Mouse (Mus musculus) layer of hippocampus, adult 9-10 months (tissue): ENCODE results near the gene Crabp1.

Source experiments
- DNase-seq: peaks from one replicate; pipeline ENCODE4 v3.0.0; 2022; ENCODE audit warnings: low spot score

Gene Crabp1

DNA sequence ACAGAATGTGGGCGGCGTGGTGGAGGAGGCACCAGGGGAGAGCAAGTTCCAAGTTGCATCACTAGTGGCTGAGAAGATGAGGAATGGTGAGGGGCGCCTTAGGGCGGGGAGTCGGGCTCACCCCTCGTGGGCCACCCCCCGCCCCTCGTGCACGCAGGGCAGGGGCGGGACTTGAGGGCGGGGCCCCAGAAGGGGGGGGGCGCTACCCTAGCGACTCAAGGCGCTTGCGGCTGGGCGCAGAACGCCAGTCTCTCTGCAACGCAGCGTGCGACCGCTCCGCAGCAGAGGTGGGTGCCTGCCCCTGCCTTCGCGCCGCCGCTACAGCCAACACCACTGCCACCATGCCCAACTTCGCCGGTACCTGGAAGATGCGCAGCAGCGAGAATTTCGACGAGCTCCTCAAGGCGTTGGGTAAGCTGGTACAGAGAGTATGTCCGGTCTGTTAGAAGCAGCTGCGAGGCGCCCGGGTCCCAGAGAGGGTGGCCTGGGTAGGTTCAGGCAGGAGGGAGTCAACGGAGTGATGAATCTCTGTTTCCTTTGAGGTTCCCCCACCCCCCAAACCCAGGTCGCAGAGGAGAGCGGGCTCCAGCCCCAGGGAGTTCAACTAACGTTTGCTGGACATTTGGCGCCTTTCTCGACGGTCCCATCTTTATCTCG lies at the start of gene Crabp1:
Gene Crabp1 (plus strand): TSS at position 188 of the 657 bp plus-strand sequence.
- DNase-seq: no peak

GRCm38 (mm10) chr9:54715776-54716175 lies 48.8 kb upstream of the Crabp1 start:
- DNase-seq: no peak

- DNase-seq: no peak
These were observed 47.0 kb upstream of the Crabp1 start for GRCm38 (mm10) chr9:54717527-54717926.

DNA sequence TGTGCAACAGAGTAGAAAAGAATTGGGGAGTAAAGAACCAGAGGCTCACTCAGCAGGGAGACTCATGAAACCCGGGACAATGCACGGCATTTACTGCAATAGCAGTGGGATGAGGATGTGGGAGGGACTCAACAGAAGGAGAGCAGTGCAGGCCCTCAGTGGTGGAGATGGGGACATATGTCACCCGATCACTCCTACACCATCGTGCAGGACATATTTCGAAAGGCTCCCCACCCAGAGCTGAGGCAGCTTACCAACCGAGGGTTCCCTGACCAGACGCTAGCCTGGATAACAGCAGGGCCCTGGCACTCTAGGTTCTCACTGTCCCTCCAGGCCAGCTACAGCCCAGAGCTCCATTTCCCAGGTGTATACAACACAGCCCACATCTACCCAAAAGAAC lies 42.4 kb upstream of the Crabp1 start:
- no peak for DNase-seq

GRCm38 (mm10) chr9:54722596-54722995 lies 42.0 kb upstream of the Crabp1 start:
- no peak for DNase-seq

- no peak for DNase-seq
These were observed 38.2 kb upstream of the Crabp1 start for GRCm38 (mm10) chr9:54726315-54726714.

DNA sequence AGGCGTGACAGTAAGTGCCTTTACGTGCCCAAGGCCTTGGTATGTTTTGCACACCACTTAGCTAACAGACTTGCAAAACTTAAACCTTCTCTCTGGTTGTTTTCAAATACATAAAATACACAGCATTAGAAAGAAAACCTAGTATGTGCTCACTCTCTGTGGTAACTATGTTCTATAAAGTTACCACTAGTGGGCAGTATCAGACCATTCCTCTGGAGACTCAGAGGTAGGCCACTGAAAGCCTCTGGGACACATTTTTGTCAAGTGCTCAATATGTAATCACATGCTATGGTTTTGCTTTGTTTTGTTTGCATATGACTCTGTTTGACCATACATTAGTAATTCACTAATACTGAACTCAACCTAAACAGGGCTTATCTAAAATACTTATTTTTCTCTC lies 32.4 kb upstream of the Crabp1 start:
- no peak for DNase-seq

DNA sequence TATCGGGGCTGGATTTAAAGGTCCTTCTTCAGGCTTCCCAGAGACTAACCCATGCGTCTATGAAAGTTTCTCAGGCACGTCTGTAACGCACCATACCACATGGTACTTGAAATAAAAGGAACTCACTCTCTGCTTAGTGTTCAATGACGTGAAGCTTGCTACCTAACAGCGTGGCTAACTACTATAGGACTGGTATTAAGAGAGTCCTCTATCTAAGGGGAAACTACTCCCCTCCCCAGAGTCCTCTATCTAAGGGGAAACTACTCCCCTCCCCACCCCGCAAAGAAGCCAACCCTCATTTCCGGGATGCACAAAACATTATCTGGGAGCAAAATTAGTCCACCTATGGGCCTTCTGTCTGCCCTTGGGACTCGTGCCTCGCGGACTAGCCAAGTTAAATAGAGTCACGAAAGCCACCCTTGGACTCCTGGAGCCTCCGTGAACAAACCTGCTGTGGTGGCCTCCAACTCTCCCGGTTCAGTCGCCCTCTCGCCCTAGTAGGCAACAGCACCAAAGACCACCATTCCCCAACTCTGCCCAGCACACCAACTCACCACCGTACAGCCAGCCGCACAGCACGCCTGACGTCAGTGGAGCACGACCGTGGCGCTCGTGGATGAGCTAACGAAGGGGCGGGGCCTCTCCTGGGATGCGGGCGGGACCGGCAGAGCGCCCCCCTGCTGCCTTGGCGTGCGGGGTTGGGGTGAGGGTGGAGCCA lies 30.5 kb upstream of the Crabp1 start, which contains the start of gene Wdr61:
Gene Wdr61 (minus strand): TSS at position 599 of the 718 bp plus-strand sequence.
- DNase-seq: peak; percentile 94

DNA sequence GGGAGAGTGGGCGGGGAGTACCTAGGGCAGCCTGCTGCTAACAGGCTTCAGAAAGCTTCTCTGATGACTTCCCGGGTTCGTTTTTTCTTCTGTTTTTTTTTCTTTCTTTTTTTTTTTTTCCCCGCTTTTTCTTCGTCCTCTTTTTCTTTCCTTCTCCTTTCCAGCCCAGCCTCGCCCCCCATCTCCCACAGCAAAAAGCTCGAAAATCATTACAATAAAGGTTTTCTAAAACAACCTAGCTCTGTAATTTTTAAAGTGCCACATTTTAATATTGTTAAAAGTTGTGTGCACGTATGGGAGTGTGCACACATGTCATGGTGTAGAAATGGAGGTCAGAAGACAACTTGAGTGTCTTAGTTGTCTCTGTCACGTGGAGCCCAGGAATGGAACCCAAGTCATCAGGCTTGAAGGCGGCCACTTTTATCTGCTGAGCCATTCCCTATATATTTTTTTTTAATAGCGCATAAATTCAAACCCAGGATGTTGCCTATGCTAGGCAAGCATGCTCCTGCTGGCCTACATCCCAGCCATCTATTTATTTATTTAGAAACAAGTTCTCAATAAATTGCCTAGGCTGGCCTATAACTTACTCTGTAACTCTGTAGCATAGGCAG lies 29.8 kb upstream of the Crabp1 start:
- DNase-seq: no peak

DNA sequence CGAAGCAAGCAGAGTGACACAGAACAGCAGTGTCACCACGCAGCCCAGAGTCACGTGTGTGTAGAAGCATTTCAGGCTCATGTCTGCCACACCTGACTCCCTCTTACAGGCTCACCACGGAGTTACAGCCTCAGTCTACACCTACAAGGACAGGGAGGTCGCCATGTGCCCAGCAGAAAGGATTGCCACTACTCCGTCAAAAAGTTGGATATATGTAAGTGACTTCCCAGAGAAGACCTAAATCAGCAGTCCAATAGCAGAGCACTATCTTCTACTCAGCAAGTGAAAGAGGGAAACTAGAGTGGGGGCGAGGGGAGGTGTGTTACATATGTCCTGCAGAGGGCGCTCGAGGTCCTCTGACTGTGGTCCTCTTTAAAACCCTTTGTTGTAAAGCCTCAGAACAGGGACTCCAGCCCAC lies 28.3 kb upstream of the Crabp1 start:
- no peak for DNase-seq

DNA sequence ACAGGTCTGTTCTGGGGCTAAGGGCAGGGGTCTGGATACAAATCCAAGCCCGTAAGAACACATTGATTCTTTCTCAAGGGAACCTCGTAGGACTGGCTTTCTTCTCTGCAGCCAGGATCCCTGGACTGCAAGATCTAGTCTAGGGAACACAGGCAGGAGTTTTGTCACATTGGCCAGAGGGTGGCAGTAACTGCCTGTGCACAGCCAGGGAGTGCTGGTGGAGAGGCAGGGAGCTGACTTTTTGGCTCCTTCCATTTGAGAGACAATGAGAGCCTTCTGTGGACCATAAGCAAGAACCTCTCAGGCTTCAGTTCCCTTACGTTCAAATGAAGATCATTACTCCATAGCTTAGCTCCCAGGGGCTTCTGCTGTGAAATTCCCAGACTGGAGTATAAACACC lies 26.2 kb upstream of the Crabp1 start:
- DNase-seq: no peak

GRCm38 (mm10) chr9:54743891-54744290 lies 20.7 kb upstream of the Crabp1 start:
- DNase-seq: no peak

DNA sequence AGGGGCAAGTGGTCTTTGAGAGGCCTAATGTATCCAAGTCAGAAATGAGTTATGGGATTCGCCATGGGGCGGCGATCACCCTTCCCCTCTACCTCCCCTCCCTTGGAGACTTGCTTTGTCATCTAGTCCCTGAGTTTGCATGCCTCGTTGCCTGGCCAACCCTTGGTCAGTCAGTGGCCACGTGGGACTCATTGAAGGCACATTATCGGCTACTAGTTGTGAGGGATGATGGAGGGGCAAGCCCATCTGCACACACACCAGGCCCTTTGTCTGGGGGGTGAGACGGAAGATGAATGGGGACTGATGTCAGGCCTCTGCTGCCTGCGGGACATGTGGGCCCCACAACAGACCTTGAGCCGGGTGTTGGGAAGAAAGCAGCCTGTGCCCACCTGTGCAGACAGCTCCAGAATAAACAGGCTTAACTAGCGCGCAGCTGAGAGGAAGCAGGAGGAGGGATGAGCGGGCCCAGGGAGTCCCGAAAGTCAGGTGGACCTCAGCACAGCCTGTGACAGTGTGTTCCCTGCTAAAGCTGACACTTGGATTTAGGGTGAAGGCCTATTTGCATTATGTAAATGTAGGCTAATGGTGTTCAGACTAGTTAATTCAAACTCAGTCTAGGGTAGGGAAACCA lies 18.7 kb upstream of the Crabp1 start:
- no peak for DNase-seq

GRCm38 (mm10) chr9:54750215-54750981 lies 14.2 kb upstream of the Crabp1 start:
- DNase-seq: no peak

DNA sequence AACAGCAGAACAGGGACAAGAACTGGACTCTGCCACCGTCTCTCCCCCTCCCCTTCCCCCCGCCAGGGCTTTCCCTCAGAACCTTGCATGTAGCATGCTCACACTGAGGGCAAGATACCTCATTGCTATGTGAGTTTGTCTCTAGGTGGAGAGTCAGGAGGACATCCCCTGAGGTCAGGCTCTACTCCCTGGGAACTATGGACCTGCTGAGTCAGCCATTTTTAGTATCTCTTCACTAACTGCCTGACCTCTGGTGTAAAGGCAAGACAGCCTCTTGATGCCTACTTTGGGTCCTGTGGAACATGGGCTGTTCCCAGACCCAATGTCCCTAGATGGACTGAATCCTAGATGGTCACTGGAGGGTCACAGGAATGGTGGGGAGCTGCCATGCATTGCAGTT lies 12.9 kb upstream of the Crabp1 start:
- DNase-seq: no peak

DNA sequence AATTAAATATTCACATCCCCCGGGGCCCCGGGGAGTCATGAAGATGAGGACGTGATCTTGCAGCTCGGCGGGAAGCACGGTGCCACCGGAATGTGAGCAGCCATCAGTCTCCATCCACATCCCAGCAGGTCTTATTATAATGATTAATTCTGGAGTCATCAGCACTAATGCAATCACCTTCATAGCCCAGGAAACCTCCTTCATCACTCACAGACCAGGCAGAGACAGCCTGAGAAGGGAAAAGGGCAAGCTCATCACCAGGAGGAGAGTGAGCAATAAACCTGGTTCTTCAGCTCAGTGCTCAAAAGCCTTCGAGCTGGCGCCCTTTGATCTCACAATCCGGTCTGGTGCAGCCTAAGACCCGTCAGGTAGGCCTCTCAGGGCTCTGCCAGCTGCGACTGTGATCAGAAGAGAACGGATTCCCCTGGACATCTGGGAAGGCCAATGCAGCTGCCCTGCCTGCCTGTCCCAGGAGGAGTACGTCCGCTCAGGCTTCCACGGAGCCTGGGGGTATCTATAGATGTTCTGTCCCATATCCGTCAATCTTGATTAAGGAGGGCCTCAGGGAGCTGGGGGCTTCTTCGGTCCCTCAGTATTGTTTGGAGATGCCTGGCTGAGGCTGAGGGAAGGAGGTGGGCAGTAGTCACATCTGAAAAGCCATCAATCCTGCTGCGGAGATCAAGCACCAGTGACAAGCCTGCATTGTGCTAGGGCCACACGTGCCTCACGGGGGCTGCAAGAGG lies 12.2 kb upstream of the Crabp1 start:
- DNase-seq: no peak

DNA sequence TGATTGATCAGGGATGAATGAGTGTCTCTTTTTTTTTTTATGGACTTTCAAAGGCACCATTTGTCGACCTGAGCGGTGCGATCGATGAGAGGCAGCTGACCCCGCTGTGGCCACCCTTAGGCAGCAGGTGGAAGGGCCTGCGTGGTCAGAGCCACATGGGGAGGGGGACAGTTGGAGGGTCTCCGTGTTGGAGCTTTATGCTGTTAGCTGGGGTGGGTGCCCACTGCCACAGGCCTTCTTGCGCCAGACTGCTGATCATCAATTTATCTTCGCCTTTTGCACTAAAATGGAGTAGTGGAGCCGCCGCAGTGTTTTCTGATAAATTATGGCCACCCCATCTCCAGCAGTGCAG lies 11.6 kb upstream of the Crabp1 start:
- no peak for DNase-seq

DNA sequence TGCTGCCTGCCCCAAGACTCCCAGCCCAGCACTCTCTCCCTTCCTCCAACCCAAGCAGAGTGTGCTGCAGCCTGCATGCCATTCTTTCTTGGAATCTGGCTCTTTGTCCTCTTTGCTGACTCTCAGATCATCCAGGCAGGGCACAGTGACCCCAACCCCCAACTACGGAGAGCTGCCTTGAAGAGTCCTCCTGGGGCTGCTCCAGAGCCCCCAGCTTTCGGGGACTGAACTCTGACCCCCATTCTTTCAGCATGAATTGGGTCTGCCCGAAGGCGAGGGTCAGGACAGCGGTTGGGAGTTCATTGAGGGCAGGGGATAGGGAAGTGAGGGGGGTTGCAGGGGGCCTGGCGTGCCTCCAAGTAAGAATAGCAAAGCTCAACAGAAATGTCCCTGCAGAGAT lies 5.0 kb upstream of the Crabp1 start:
- no peak for DNase-seq

GRCm38 (mm10) chr9:54764091-54764490 lies 457 bp upstream of the Crabp1 start:
- DNase-seq: no peak

DNA sequence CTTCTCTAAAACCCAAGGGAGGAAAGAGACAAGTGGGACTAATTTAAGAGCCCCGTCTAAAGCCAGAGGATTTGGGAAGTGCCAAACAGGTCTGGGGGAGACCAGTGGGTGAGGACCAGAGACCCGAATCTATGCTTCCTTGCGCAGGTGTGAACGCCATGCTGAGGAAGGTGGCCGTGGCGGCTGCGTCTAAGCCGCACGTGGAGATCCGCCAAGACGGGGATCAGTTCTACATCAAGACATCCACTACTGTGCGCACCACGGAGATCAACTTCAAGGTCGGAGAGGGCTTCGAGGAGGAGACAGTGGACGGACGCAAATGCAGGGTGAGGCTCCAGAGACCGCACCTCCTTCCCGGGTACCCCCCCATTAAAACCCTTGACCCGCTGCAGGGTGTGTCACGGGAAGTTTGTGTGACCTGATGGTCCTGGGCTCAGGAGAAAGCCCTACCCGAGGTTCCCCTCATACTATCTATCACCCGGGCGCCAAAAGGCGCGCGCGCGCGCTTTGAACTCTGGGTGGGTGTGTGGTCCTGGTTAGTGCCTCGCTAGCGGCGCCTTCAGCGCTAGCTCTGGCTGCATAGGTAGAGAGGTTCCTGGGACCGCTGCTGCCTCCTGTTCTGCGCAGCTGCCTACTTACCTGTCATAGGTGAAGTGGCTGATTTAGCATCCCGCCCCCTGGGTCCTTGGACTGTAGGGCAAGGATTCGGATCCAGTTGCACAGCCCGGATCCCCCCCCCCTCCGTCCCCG lies 963 bp downstream of the Crabp1 start:
- DNase-seq: no peak
